Mouse (Mus musculus): ENCODE measurements at regions not wholly inside any gene's neighbourhood (a gene's known extent, or its start where the extent isn't known, plus 50 kb on each side); places are given as distances from the start of the nearest gene placed in this dataset.

DNA sequence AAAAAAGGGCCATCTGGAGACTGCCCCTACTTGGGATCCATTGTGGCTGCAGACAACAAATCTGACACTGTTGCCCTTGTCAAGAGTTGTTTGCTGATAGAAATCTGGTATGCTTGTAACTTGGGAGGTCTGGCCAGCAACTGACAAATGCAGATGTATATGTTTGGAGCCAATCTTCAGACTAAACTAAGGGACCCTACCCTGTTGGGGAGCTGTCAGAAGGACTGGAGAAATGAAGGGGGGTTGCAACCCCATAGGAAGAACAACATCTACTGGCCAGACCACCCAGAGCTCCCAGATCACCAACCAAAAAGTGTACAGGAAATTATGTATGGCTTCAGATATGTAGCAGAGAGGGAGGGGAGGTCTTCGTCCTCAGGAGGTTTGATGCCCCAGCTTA, 54.3 kb upstream of the Pwp1 start:
- TF ChIP-seq CTCF (IDR thresholded peaks at IDR 0.05; ENCODE audit: low read depth): no peak
- Histone ChIP-seq H3K4me2 (no peak overlapping the region), H3K4me1 (ENCODE audit: insufficient read depth) (no peaks in the 10 kb centered on the region), H3K36me3 (ENCODE audit: insufficient read depth) (no peaks in the 10 kb centered on the region), H3K4me3 (ENCODE audit: low read depth, low read length) (no peak overlapping the region), H3K9me3 (ENCODE audit: low read depth, low read length) (no peaks in the 10 kb centered on the region), H3K27me3 (ENCODE audit: insufficient read depth, low read length) (no peaks in the 10 kb centered on the region), H3K9ac (no peak overlapping the region), H3K27ac (ENCODE audit: low read depth) (no peak overlapping the region)
- 41% methylated on average over 1 of the region's 1 CpGs for WGBS
- DNase-seq (peak; percentile 53), ATAC-seq (ENCODE audit: insufficient read depth) (peak; percentile 84)
